Mouse (Mus musculus) adrenal gland, adult 8-10 months (tissue): ENCODE measurements around the gene Cish. TPM values are rescaled to one million over a fixed set of nuclear protein-coding genes. Genes with fewer than 3 reads are reported as not detected.

Experiments
- total RNA-seq, 4 experiments: library from RNA; stranded (reverse); gene quantifications; 2 replicates each; pipeline ENCODE4 v1.2.4; 2022

Cish gene
- total RNA-seq, 4 experiments from 2014 or later = 4.1 to 62.8 (median 6.5) TPM

Other genes starting within 250 kb of the Cish start
- 10 to 100 TPM in 2 of 4 experiments, 1 to 10 TPM in 2; 6.1 to 14.8 (median 10.0) TPM for gene Dock3, start 64.1 kb upstream of the Cish start, total RNA-seq
- gene Mapkapk3, start 6.1 kb upstream of the Cish start, total RNA-seq = 10 to 100 TPM; 32.7 to 41.4 (median 34.9) TPM
- 10 to 100 TPM; 11.6 to 19.6 (median 17.9) TPM for gene Hemk1, start 42.3 kb downstream of the Cish start, total RNA-seq
- gene 6430571L13Rik, start 44.6 kb downstream of the Cish start, total RNA-seq = 1 to 10 TPM; 1.0 to 1.6 (median 1.3) TPM
- 10 to 100 TPM in 2 of 4 experiments, 1 to 10 TPM in 2; 9.1 to 17.3 (median 11.7) TPM for gene Cacna2d2, start 103.6 kb downstream of the Cish start, total RNA-seq
- 10 to 100 TPM; 41.7 to 51.9 (median 46.5) TPM for gene Tmem115, start 237.9 kb downstream of the Cish start, total RNA-seq
- 10 to 100 TPM; 21.1 to 28.3 (median 25.1) TPM for gene Cyb561d2, start 246.2 kb downstream of the Cish start, total RNA-seq
- gene Nprl2, start 246.2 kb downstream of the Cish start, total RNA-seq = 10 to 100 TPM; 30.3 to 35.9 (median 32.0) TPM